Mouse (Mus musculus) heart, postnatal 0 days (tissue): Measurements from ENCODE around the gene Add2.

Experiments
- CTCF ChIP-seq: IDR thresholded peaks from 2 replicates; pipeline ENCODE4 v1.5.1; 2016; ENCODE audit warnings: antibody characterized with exemption, control low read depth, low read depth
- EP300 ChIP-seq: IDR thresholded peaks from 2 replicates; pipeline ENCODE4 v1.6.1; 2016; ENCODE audit warnings: antibody characterized with exemption, low read depth

DNA sequence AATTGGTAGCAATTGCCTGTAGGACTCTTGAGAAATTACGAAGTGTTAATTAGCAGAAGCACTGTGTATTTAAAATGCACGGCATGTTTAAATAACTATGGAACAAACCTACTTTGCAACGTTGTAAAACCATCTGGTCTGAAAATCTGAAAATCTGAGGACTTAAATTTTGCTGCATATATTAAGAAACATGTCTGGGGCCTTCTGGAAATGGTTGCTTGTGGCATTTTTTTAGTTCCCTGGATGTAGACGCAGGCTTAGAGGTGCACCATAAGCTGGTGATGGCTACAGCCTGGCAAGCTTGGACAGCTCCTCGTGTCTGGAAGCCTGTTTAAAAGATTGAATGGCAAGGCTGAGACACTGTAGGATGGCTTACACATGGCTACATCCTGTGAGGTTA is 40.5 kb downstream of the Add2 start:
- TF ChIP-seq EP300: no peak
- TF ChIP-seq CTCF: no peak
